Mouse (Mus musculus) embryonic stem cell, embryonic (primary cell): ENCODE measurements around the gene Rnf40.
"Not testable (repeated sequence)": the region's sequence is repeated elsewhere in the genome, so short reads cannot be mapped to it uniquely, and the experiment has no call there.

ENCODE experiments used
- CTCF ChIA-PET, 4 experiments: fragments of 300-600 bp in 2 of 4; fragments of 350-600 bp in 2 of 4; sonication (Branson Sonifier 250); formaldehyde crosslinking; loops; one replicate each; lab custom pipeline; 2022; ENCODE audit warnings: inconsistent platforms in 2 of 4; lab: Charles Lee
- POLR2A ChIA-PET, 4 experiments: fragments of 300-600 bp in 2 of 4; fragments of 350-600 bp in 2 of 4; sonication (Branson Sonifier 250); formaldehyde crosslinking; loops; one replicate each; lab custom pipeline; 2022; ENCODE audit warnings: antibody characterized with exemption in 4 of 4, inconsistent platforms in 1 of 4; lab: Charles Lee

Gene Rnf40

GRCm38 (mm10) chr7:127614891-127615843, 26.6 kb downstream of the Rnf40 start, which contains the start of gene Zfp629:
Gene Zfp629, minus strand, starts transcription at chr7:127615797.
- ChIA-PET CTCF (interaction anchor here in 2 of 4 experiments (0.5 to 3.1 kb wide), 5 partner anchors 12 to 129 kb away, joined by 3 to 10 read pairs (median 5); partner anchors contain the start of gene Fbxl19 (in 1 of the 2)), POLR2A (interaction anchor here in 3 of 4 experiments (0.6 to 3.9 kb wide), 21 partner anchors 11 to 597 kb away, joined by 3 to 22 read pairs (median 4); partner anchors contain the start of genes Ccdc189 (in 2 of the 3), Rnf40 (in 2 of the 3), Ctf1 (in 1 of the 3) and Srcap (in 1 of the 3))

- ChIA-PET CTCF (interaction anchor here in 1 of 4 experiments (3.1 kb wide), 1 partner anchor 41 kb away, joined by 10 read pairs; no protein-coding TSS in a partner anchor), POLR2A (interaction anchor here in 3 of 4 experiments (0.5 to 3.9 kb wide), 12 partner anchors 11 to 706 kb away, joined by 3 to 22 read pairs (median 4); partner anchors contain the start of genes Ccdc189 (in 1 of the 3), Ctf1 (in 1 of the 3) and Rnf40 (in 1 of the 3))
Observed at GRCm38 (mm10) chr7:127616336-127616735, 27.8 kb downstream of the Rnf40 start.

GRCm38 (mm10) chr7:127616881-127617280, 28.3 kb downstream of the Rnf40 start:
- POLR2A ChIA-PET: interaction anchor here in 3 of 4 experiments (0.5 to 2.2 kb wide), 6 partner anchors 10 to 707 kb away, joined by 3 to 12 read pairs (median 6); no protein-coding TSS in a partner anchor
- CTCF ChIA-PET: interaction anchor here in 1 of 4 experiments (0.7 kb wide), 1 partner anchor 304 kb away, joined by 4 read pairs; no protein-coding TSS in a partner anchor

- POLR2A ChIA-PET: interaction anchor here in 1 of 4 experiments (0.6 kb wide), 1 partner anchor 304 kb away, joined by 11 read pairs; no protein-coding TSS in a partner anchor
- CTCF ChIA-PET: no interaction called here
Observed at GRCm38 (mm10) chr7:127617962-127618361, 29.4 kb downstream of the Rnf40 start.

- POLR2A ChIA-PET: interaction anchor here in 1 of 4 experiments (0.6 kb wide), 1 partner anchor 304 kb away, joined by 11 read pairs; no protein-coding TSS in a partner anchor
- CTCF ChIA-PET: not testable (repeated sequence)
Observed at GRCm38 (mm10) chr7:127618402-127618801, 29.8 kb downstream of the Rnf40 start.

- POLR2A ChIA-PET: interaction anchor here in 1 of 4 experiments (0.9 to 2.5 kb wide), 2 partner anchors 10 to 51 kb away, joined by 4 to 12 read pairs; partner anchors contain the start of gene Zfp629
- CTCF ChIA-PET: no interaction called here
Observed at GRCm38 (mm10) chr7:127626039-127626438, 37.5 kb downstream of the Rnf40 start.

GRCm38 (mm10) chr7:127626471-127626870, 37.9 kb downstream of the Rnf40 start:
- ChIA-PET CTCF (no interaction called here), POLR2A (interaction anchor here in 2 of 4 experiments (0.7 to 2.5 kb wide), 4 partner anchors 11 to 51 kb away, joined by 3 to 12 read pairs (median 4); partner anchors contain the start of gene Zfp629 (in 2 of the 2))

GRCm38 (mm10) chr7:127628646-127629045, 40.1 kb downstream of the Rnf40 start:
- ChIA-PET CTCF (interaction anchor here in 1 of 4 experiments (1.0 kb wide), 1 partner anchor 32 kb away, joined by 3 read pairs; no protein-coding TSS in a partner anchor), POLR2A (interaction anchor here in 1 of 4 experiments (0.7 to 1.2 kb wide), 4 partner anchors 12 to 33 kb away, joined by 3 to 7 read pairs (median 4); no protein-coding TSS in a partner anchor)

GRCm38 (mm10) chr7:127631416-127631815, 42.8 kb downstream of the Rnf40 start:
- CTCF ChIA-PET: interaction anchor here in 3 of 4 experiments (0.6 to 1.4 kb wide), 3 partner anchors 27 to 37 kb away, joined by 3 to 5 read pairs (median 4); no protein-coding TSS in a partner anchor
- POLR2A ChIA-PET: interaction anchor here in 3 of 4 experiments (0.6 to 2.2 kb wide), 15 partner anchors 8 to 248 kb away, joined by 3 to 9 read pairs (median 5); partner anchors contain the start of genes Zfp629 (in 2 of the 3), Ccdc189 (in 1 of the 3) and Rnf40 (in 1 of the 3)

GRCm38 (mm10) chr7:127636963-127637362, 48.4 kb downstream of the Rnf40 start:
- POLR2A ChIA-PET: interaction anchor here (0.9 to 3.0 kb wide), 12 partner anchors 9 to 48 kb away, joined by 3 to 12 read pairs (median 4); partner anchors contain the start of genes Ccdc189 (in 1 of the 4), Rnf40 (in 1 of the 4) and Zfp629 (in 1 of the 4)
- CTCF ChIA-PET: interaction anchor here in 3 of 4 experiments (0.6 to 1.9 kb wide), 7 partner anchors 14 to 295 kb away, joined by 3 to 9 read pairs (median 5); no protein-coding TSS in a partner anchor

- POLR2A ChIA-PET: no interaction called here
- CTCF ChIA-PET: no interaction called here
Observed at GRCm38 (mm10) chr7:127641260-127641659, 52.7 kb downstream of the Rnf40 start.

GRCm38 (mm10) chr7:127642254-127642653, 53.7 kb downstream of the Rnf40 start:
- ChIA-PET POLR2A (interaction anchor here in 3 of 4 experiments (0.6 to 0.7 kb wide), 4 partner anchors 9 to 527 kb away, joined by 3 to 7 read pairs (median 4); no protein-coding TSS in a partner anchor), CTCF (interaction anchor here in 3 of 4 experiments (0.7 kb wide), 5 partner anchors 13 to 127 kb away, joined by 3 to 8 read pairs (median 4); no protein-coding TSS in a partner anchor)

- ChIA-PET POLR2A (interaction anchor here in 1 of 4 experiments (0.8 kb wide), 1 partner anchor 55 kb away, joined by 3 read pairs; no protein-coding TSS in a partner anchor), CTCF (interaction anchor here in 1 of 4 experiments (1.2 kb wide), 1 partner anchor 10 kb away, joined by 4 read pairs; no protein-coding TSS in a partner anchor)
Observed at GRCm38 (mm10) chr7:127646363-127646762, 57.8 kb downstream of the Rnf40 start.

GRCm38 (mm10) chr7:127647576-127647975, 59.0 kb downstream of the Rnf40 start:
- POLR2A ChIA-PET, CTCF ChIA-PET: not testable (repeated sequence)

- ChIA-PET POLR2A (interaction anchor here in 2 of 4 experiments (0.5 to 3.0 kb wide), 4 partner anchors 12 to 193 kb away, joined by 3 to 9 read pairs (median 6); no protein-coding TSS in a partner anchor), CTCF (interaction anchor here in 2 of 4 experiments (0.7 to 1.1 kb wide), 2 partner anchors 8 to 11 kb away, joined by 3 to 4 read pairs; no protein-coding TSS in a partner anchor)
Observed at GRCm38 (mm10) chr7:127648516-127649201, 60.1 kb downstream of the Rnf40 start.

GRCm38 (mm10) chr7:127649206-127649605, 60.6 kb downstream of the Rnf40 start:
- POLR2A ChIA-PET: interaction anchor here in 2 of 4 experiments (0.5 to 3.0 kb wide), 3 partner anchors 12 to 192 kb away, joined by 6 to 9 read pairs (median 7); no protein-coding TSS in a partner anchor
- CTCF ChIA-PET: interaction anchor here in 1 of 4 experiments (0.7 kb wide), 1 partner anchor 10 kb away, joined by 4 read pairs; no protein-coding TSS in a partner anchor
